Mouse (Mus musculus) midbrain, embryonic 14.5 days (tissue): ENCODE results near the gene Gm42906. TPM values are rescaled to one million over a fixed set of nuclear protein-coding genes. Genes with fewer than 3 reads are reported as not detected.
A peak's percentile ranks its signal among the peaks of the same experiment; 100 is the strongest.

ENCODE experiments used
- ATAC-seq: fragments of 200-750 bp; cut with Nextera tagmentation; 2 replicates; pipeline ENCODE4 v1.8.0; 2017; ENCODE audit warnings: moderate number of reproducible peaks, moderate library complexity; ENCODE audit not compliant: low FRiP score, low TSS enrichment
- DNase-seq: peaks from one replicate; pipeline ENCODE4 v3.0.0-alpha.2; 2015
- H3K27ac ChIP-seq: fragments of 300-500 bp; sonication (generic); replicated peaks from 2 replicates; pipeline ENCODE4 v1.5.1; 2014; ENCODE audit warnings: mild to moderate bottlenecking, low read depth, low read length, moderate library complexity
- H3K27me3 ChIP-seq: fragments of 300-500 bp; sonication (generic); 2 replicates; pipeline ENCODE4 v1.6.1; 2014; ENCODE audit warnings: low read length, control low read depth, mixed read lengths; ENCODE audit not compliant: control insufficient read depth, insufficient read depth
- H3K36me3 ChIP-seq: fragments of 300-500 bp; sonication (generic); 2 replicates; pipeline ENCODE4 v1.6.1; 2014; ENCODE audit warnings: low read length, control low read depth; ENCODE audit not compliant: control insufficient read depth, insufficient read depth
- H3K4me1 ChIP-seq: fragments of 300-500 bp; sonication (generic); 2 replicates; pipeline ENCODE4 v1.6.1; 2014; ENCODE audit warnings: mild to moderate bottlenecking, antibody characterized with exemption, low read length, control low read depth; ENCODE audit not compliant: control insufficient read depth, insufficient read depth
- H3K4me2 ChIP-seq: fragments of 300-500 bp; sonication (generic); 2 replicates; pipeline ENCODE4 v1.6.1; 2014; ENCODE audit warnings: mild to moderate bottlenecking, low read length, moderate library complexity
- H3K4me3 ChIP-seq: fragments of 300-500 bp; sonication (generic); replicated peaks from 2 replicates; pipeline ENCODE4 v1.5.1; 2014; ENCODE audit warnings: low read depth, low read length
- H3K9ac ChIP-seq: fragments of 300-500 bp; sonication (generic); replicated peaks from 2 replicates; pipeline ENCODE4 v1.6.1; 2014; ENCODE audit warnings: mild to moderate bottlenecking, low read length, moderate library complexity
- H3K9me3 ChIP-seq: fragments of 300-500 bp; sonication (generic); 2 replicates; pipeline ENCODE4 v1.6.1; 2016; ENCODE audit warnings: low read length, control low read depth, mixed read lengths; ENCODE audit not compliant: control insufficient read depth
- WGBS: fragments of 180-500 bp; shearing (Covaris S2); extraction: QIAGEN DNeasy Blood & Tissue Kit; methylation state at CpG from one replicate; pipeline ENCODE4 v1.1.7; 2014; 5-methylcytosine and 5-hydroxymethylcytosine counted together
- polyA plus RNA-seq: library from polyadenylated mRNA; unstranded; fragments of >200 nt; fragmentation: Nextera tagmentation; extraction: Ambion mirVana; gene quantifications from 2 replicates; pipeline ENCODE4 v1.2.1, GENCODE M21; 2014

Gm42906 gene
- polyA plus RNA-seq, 1 experiment from 2014 or later, result not detected

- Histone ChIP-seq H3K9me3 (no peaks in the 10 kb centered on the region), H3K27ac (no peak overlapping the region), H3K4me1 (no peaks in the 10 kb centered on the region), H3K9ac (no peak overlapping the region), H3K4me3 (no peak overlapping the region), H3K4me2 (no peak overlapping the region), H3K27me3 (no peaks in the 10 kb centered on the region), H3K36me3 (no peaks in the 10 kb centered on the region)
- WGBS, result 93% methylated on average over 2 of the region's 2 CpGs
- ATAC-seq (no peak), DNase-seq (peak; percentile 29)
These were observed 181.7 kb downstream of the Gm42906 start for GRCm38 (mm10) chr5:151246287-151246686.

- Histone ChIP-seq H3K4me3 (no peak overlapping the region), H3K27ac (no peak overlapping the region), H3K9me3 (no peaks in the 10 kb centered on the region), H3K36me3 (no peaks in the 10 kb centered on the region), H3K9ac (no peak overlapping the region), H3K4me1 (no peaks in the 10 kb centered on the region), H3K27me3 (no peaks in the 10 kb centered on the region), H3K4me2 (no peak overlapping the region)
- DNase-seq (no peak), ATAC-seq (no peak)
- 91% methylated on average over 5 of the region's 5 CpGs for WGBS
These were observed 182.4 kb downstream of the Gm42906 start for GRCm38 (mm10) chr5:151245571-151245970.

- H3K4me1 ChIP-seq, result no peaks in the 10 kb centered on the region
- no peaks in the 10 kb centered on the region for H3K36me3 ChIP-seq
- H3K4me3 ChIP-seq, result no peak overlapping the region
- ATAC-seq (no peak), DNase-seq (no peak)
- no peaks in the 10 kb centered on the region for H3K9me3 ChIP-seq
- H3K4me2 ChIP-seq, result no peak overlapping the region
- whole genome bisulfite sequencing, result 86% methylated on average over 9 of the region's 9 CpGs
- H3K27ac ChIP-seq, result no peak overlapping the region
- H3K27me3 ChIP-seq, result 0 out of 2 replicates have a peak, but pooled peaks cover 2% of the 10 kb centered on the region
- H3K9ac ChIP-seq, result no peak overlapping the region
These were observed 189.2 kb downstream of the Gm42906 start for GRCm38 (mm10) chr5:151238730-151239129.

- no peak overlapping the region for H3K4me2 ChIP-seq
- H3K9ac ChIP-seq, result no peak overlapping the region
- no peak for DNase-seq
- peaks cover 10% of the 10 kb centered on the region; the same call in 1 of the 2 replicates for H3K27me3 ChIP-seq
- H3K4me3 ChIP-seq, result no peak overlapping the region
- no peak for ATAC-seq
- H3K9me3 ChIP-seq, result no peaks in the 10 kb centered on the region
- 73% methylated on average over 5 of the region's 5 CpGs for WGBS
- H3K4me1 ChIP-seq, result no peaks in the 10 kb centered on the region
- no peak overlapping the region for H3K27ac ChIP-seq
- H3K36me3 ChIP-seq, result no peaks in the 10 kb centered on the region
These were observed 191.6 kb downstream of the Gm42906 start for GRCm38 (mm10) chr5:151236411-151236810.

- H3K27ac ChIP-seq, result no peak within 1 kb of the TSS
- H3K9ac ChIP-seq, result peak within 1 kb of the TSS; percentile 41
- H3K9me3 ChIP-seq, result no peaks in the 10 kb centered on the region
- peaks cover 10% of the 10 kb centered on the region; the same call in 1 of the 2 replicates for H3K27me3 ChIP-seq
- DNase-seq (peak; percentile 67), ATAC-seq (peak; percentile 60; the same call in 1 of the 2 replicates)
- no peaks in the 10 kb centered on the region for H3K36me3 ChIP-seq
- peak within 1 kb of the TSS; percentile 40 for H3K4me3 ChIP-seq
- H3K4me1 ChIP-seq, result no peaks in the 10 kb centered on the region
- peak within 1 kb of the TSS; percentile 93 for H3K4me2 ChIP-seq
- under 1% methylated on average over 49 of the region's 49 CpGs for WGBS
These were observed 194.4 kb downstream of the Gm42906 start, which contains the start of gene Stard13 for GRCm38 (mm10) chr5:151233400-151234031. Gene Stard13, minus strand, starts transcription at chr5:151233836.

GRCm38 (mm10) chr5:151232576-151233299, 195.2 kb downstream of the Gm42906 start:
- ATAC-seq, result no peak

GRCm38 (mm10) chr5:151231861-151232260, 196.1 kb downstream of the Gm42906 start:
- Histone ChIP-seq H3K36me3 (no peaks in the 10 kb centered on the region), H3K4me3 (no peak overlapping the region), H3K9ac (no peak overlapping the region), H3K9me3 (no peaks in the 10 kb centered on the region), H3K4me2 (no peak overlapping the region), H3K4me1 (no peaks in the 10 kb centered on the region), H3K27me3 (peaks cover 10% of the 10 kb centered on the region; the same call in 1 of the 2 replicates), H3K27ac (no peak overlapping the region)
- DNase-seq (no peak), ATAC-seq (no peak)
- WGBS, result 91% methylated on average over 7 of the region's 7 CpGs

More at GRCm38 (mm10) chr5:151232576-151233299, 195.2 kb downstream of the Gm42906 start:
- no peaks in the 10 kb centered on the region for H3K36me3 ChIP-seq
- 29% methylated on average over 10 of the region's 13 CpGs for WGBS
- no peak overlapping the region for H3K9ac ChIP-seq
- no peak overlapping the region for H3K27ac ChIP-seq
- H3K9me3 ChIP-seq, result no peaks in the 10 kb centered on the region
- H3K4me3 ChIP-seq, result peak overlapping the region; percentile 40
- peak overlapping the region; percentile 93 for H3K4me2 ChIP-seq
- no peaks in the 10 kb centered on the region for H3K4me1 ChIP-seq
- peaks cover 10% of the 10 kb centered on the region; the same call in 1 of the 2 replicates for H3K27me3 ChIP-seq
- DNase-seq, result no peak

GRCm38 (mm10) chr5:151231411-151231810, 196.6 kb downstream of the Gm42906 start:
- no peak for DNase-seq
- Histone ChIP-seq H3K9ac (no peak overlapping the region), H3K9me3 (no peaks in the 10 kb centered on the region), H3K27me3 (peaks cover 10% of the 10 kb centered on the region; the same call in 1 of the 2 replicates), H3K36me3 (no peaks in the 10 kb centered on the region), H3K4me3 (no peak overlapping the region), H3K27ac (no peak overlapping the region), H3K4me2 (no peak overlapping the region), H3K4me1 (no peaks in the 10 kb centered on the region)
- WGBS, result 80% methylated on average over 4 of the region's 4 CpGs
- ATAC-seq, result no peak
